Mouse (Mus musculus) limb, embryonic 12.5 days (tissue): ENCODE measurements at regions not wholly inside any gene's neighbourhood (a gene's known extent, or its start where the extent isn't known, plus 50 kb on each side); places are given as distances from the start of the nearest gene placed in this dataset.

Experiments used
- ATAC-seq: fragments of 200-750 bp; cut with Nextera tagmentation; 2 replicates; pipeline ENCODE4 v1.8.0; 2017; ENCODE audit warnings: low read depth, moderate TSS enrichment; ENCODE audit not compliant: insufficient number of reproducible peaks, insufficient read depth, low FRiP score, low TSS enrichment
- H3K27ac ChIP-seq: fragments of 300-500 bp; sonication (generic); 2 replicates; pipeline ENCODE4 v1.5.1; 2016; ENCODE audit warnings: mild to moderate bottlenecking, moderate library complexity
- H3K27me3 ChIP-seq: fragments of 300-500 bp; sonication (generic); 2 replicates; pipeline ENCODE4 v1.6.1; 2016; ENCODE audit warnings: mild to moderate bottlenecking, moderate library complexity
- H3K36me3 ChIP-seq: fragments of 300-500 bp; sonication (generic); 2 replicates; pipeline ENCODE4 v1.6.1; 2016; ENCODE audit warnings: mild to moderate bottlenecking, moderate library complexity
- H3K4me1 ChIP-seq: fragments of 300-500 bp; sonication (generic); replicated peaks from 2 replicates; pipeline ENCODE4 v1.6.1; 2016
- H3K4me2 ChIP-seq: fragments of 300-500 bp; sonication (generic); 2 replicates; pipeline ENCODE4 v1.6.1; 2016; ENCODE audit warnings: mild to moderate bottlenecking, moderate library complexity
- H3K4me3 ChIP-seq: fragments of 300-500 bp; sonication (generic); replicated peaks from 2 replicates; pipeline ENCODE4 v1.5.1; 2016; ENCODE audit warnings: mild to moderate bottlenecking
- H3K9ac ChIP-seq: fragments of 300-500 bp; sonication (generic); replicated peaks from 2 replicates; pipeline ENCODE4 v1.6.1; 2016; ENCODE audit warnings: mild to moderate bottlenecking, moderate library complexity
- H3K9me3 ChIP-seq: fragments of 300-500 bp; sonication (generic); 2 replicates; pipeline ENCODE4 v1.6.1; 2016; ENCODE audit warnings: mild to moderate bottlenecking, moderate library complexity
- WGBS: fragments of 180-500 bp; shearing (Covaris S2); methylation state at CpG from one replicate; pipeline ENCODE4 v1.1.7; 2016; 5-methylcytosine and 5-hydroxymethylcytosine counted together

GRCm38 (mm10) chr1:137297780-137298569 lies 337.7 kb upstream of the Nr5a2 start:
- Histone ChIP-seq H3K9me3 (no peaks in the 10 kb centered on the region), H3K9ac (no peak overlapping the region), H3K27ac (no peak overlapping the region), H3K27me3 (no peaks in the 10 kb centered on the region), H3K36me3 (no peaks in the 10 kb centered on the region), H3K4me3 (no peak overlapping the region), H3K4me2 (no peak overlapping the region), H3K4me1 (no peaks in the 10 kb centered on the region)
- no peak for ATAC-seq
- 54% methylated on average over 10 of the region's 10 CpGs for WGBS

- no peaks in the 10 kb centered on the region for H3K27me3 ChIP-seq
- WGBS, result 87% methylated on average over 9 of the region's 9 CpGs
- ATAC-seq, result no peak
- no peaks in the 10 kb centered on the region for H3K4me1 ChIP-seq
- H3K9ac ChIP-seq, result no peak overlapping the region
- no peaks in the 10 kb centered on the region for H3K36me3 ChIP-seq
- H3K4me2 ChIP-seq, result no peak overlapping the region
- peaks cover 7% of the 10 kb centered on the region; the same call in 1 of the 2 replicates for H3K9me3 ChIP-seq
- H3K27ac ChIP-seq, result no peak overlapping the region
- H3K4me3 ChIP-seq, result no peak overlapping the region
Measured at GRCm38 (mm10) chr1:137289456-137289855, 329.2 kb upstream of the Nr5a2 start.

- ATAC-seq, result no peak
- Histone ChIP-seq H3K27me3 (no peaks in the 10 kb centered on the region), H3K36me3 (no peaks in the 10 kb centered on the region), H3K4me1 (peaks cover 22% of the 10 kb centered on the region), H3K4me2 (no peak overlapping the region), H3K27ac (peak overlapping the region; percentile 31; the same call in 1 of the 2 replicates), H3K9me3 (peaks cover 9% of the 10 kb centered on the region; the same call in 1 of the 2 replicates), H3K9ac (no peak overlapping the region), H3K4me3 (no peak overlapping the region)
- WGBS, result 25% methylated on average over 5 of the region's 5 CpGs
Measured at GRCm38 (mm10) chr1:137283291-137283690, 323.0 kb upstream of the Nr5a2 start.

GRCm38 (mm10) chr1:137282457-137282856 lies 322.2 kb upstream of the Nr5a2 start:
- Histone ChIP-seq H3K4me3 (no peak overlapping the region), H3K27ac (no peak overlapping the region), H3K9me3 (peaks cover 12% of the 10 kb centered on the region; the same call in 1 of the 2 replicates), H3K9ac (no peak overlapping the region), H3K4me2 (no peak overlapping the region), H3K27me3 (no peaks in the 10 kb centered on the region), H3K4me1 (peaks cover 22% of the 10 kb centered on the region), H3K36me3 (no peaks in the 10 kb centered on the region)
- no peak for ATAC-seq
- 73% methylated on average over 5 of the region's 5 CpGs for WGBS

- Histone ChIP-seq H3K9ac (no peak overlapping the region), H3K4me1 (peaks cover 22% of the 10 kb centered on the region), H3K4me3 (no peak overlapping the region), H3K27me3 (no peaks in the 10 kb centered on the region), H3K9me3 (peaks cover 12% of the 10 kb centered on the region; the same call in 1 of the 2 replicates), H3K27ac (no peak overlapping the region), H3K36me3 (no peaks in the 10 kb centered on the region), H3K4me2 (no peak overlapping the region)
- no peak for ATAC-seq
- WGBS, result 73% methylated on average over 10 of the region's 10 CpGs
Measured at GRCm38 (mm10) chr1:137280391-137281386, 320.4 kb upstream of the Nr5a2 start.

- Histone ChIP-seq H3K9ac (no peak overlapping the region), H3K27me3 (no peaks in the 10 kb centered on the region), H3K36me3 (no peaks in the 10 kb centered on the region), H3K9me3 (peaks cover 9% of the 10 kb centered on the region; the same call in 1 of the 2 replicates), H3K4me2 (no peak overlapping the region), H3K4me3 (no peak overlapping the region), H3K27ac (no peak overlapping the region), H3K4me1 (peaks cover 22% of the 10 kb centered on the region)
- no peak for ATAC-seq
- 91% methylated on average over 2 of the region's 2 CpGs for WGBS
Measured at GRCm38 (mm10) chr1:137279981-137280380, 319.7 kb upstream of the Nr5a2 start.

GRCm38 (mm10) chr1:137270659-137271612 lies 310.7 kb upstream of the Nr5a2 start:
- no peaks in the 10 kb centered on the region for H3K27me3 ChIP-seq
- no peaks in the 10 kb centered on the region for H3K4me1 ChIP-seq
- no peak overlapping the region for H3K27ac ChIP-seq
- 68% methylated on average over 9 of the region's 9 CpGs for WGBS
- no peaks in the 10 kb centered on the region for H3K9me3 ChIP-seq
- ATAC-seq, result no peak
- no peak overlapping the region for H3K4me2 ChIP-seq
- H3K36me3 ChIP-seq, result no peaks in the 10 kb centered on the region
- H3K4me3 ChIP-seq, result no peak overlapping the region
- no peak overlapping the region for H3K9ac ChIP-seq

- Histone ChIP-seq H3K9ac (no peak overlapping the region), H3K27ac (no peak overlapping the region), H3K4me2 (no peak overlapping the region), H3K36me3 (no peaks in the 10 kb centered on the region), H3K27me3 (no peaks in the 10 kb centered on the region), H3K4me3 (no peak overlapping the region), H3K9me3 (no peaks in the 10 kb centered on the region), H3K4me1 (0 out of 2 replicates have a peak, but pooled peaks cover 3% of the 10 kb centered on the region)
- WGBS, result 76% methylated on average over 1 of the region's 1 CpGs
- no peak for ATAC-seq
Measured at GRCm38 (mm10) chr1:137262806-137263370, 302.6 kb upstream of the Nr5a2 start.

GRCm38 (mm10) chr1:137262121-137262525 lies 301.9 kb upstream of the Nr5a2 start:
- H3K36me3 ChIP-seq, result no peaks in the 10 kb centered on the region
- WGBS, result 62% methylated on average over 5 of the region's 5 CpGs
- H3K27ac ChIP-seq, result no peak overlapping the region
- no peak overlapping the region for H3K4me2 ChIP-seq
- H3K9ac ChIP-seq, result no peak overlapping the region
- no peak overlapping the region for H3K4me3 ChIP-seq
- H3K4me1 ChIP-seq, result 0 out of 2 replicates have a peak, but pooled peaks cover 3% of the 10 kb centered on the region
- no peaks in the 10 kb centered on the region for H3K27me3 ChIP-seq
- no peak for ATAC-seq
- no peaks in the 10 kb centered on the region for H3K9me3 ChIP-seq

- H3K4me1 ChIP-seq, result 0 out of 2 replicates have a peak, but pooled peaks cover 3% of the 10 kb centered on the region
- H3K4me2 ChIP-seq, result no peak overlapping the region
- H3K9me3 ChIP-seq, result 0 out of 2 replicates have a peak, but pooled peaks cover 6% of the 10 kb centered on the region
- no peak overlapping the region for H3K9ac ChIP-seq
- H3K4me3 ChIP-seq, result no peak overlapping the region
- ATAC-seq, result no peak
- H3K27ac ChIP-seq, result no peak overlapping the region
- WGBS, result 82% methylated on average over 3 of the region's 3 CpGs
- H3K36me3 ChIP-seq, result no peaks in the 10 kb centered on the region
- no peaks in the 10 kb centered on the region for H3K27me3 ChIP-seq
Measured at GRCm38 (mm10) chr1:137256294-137256693, 296.0 kb upstream of the Nr5a2 start.
